Mouse (Mus musculus) MEL (cell line): ENCODE measurements around the gene Ncan. TPM values are rescaled to one million over a fixed set of nuclear protein-coding genes. Genes with fewer than 3 reads are reported as not detected.

Experiments used
- DNase-seq: peaks from one replicate; pipeline ENCODE4 v3.0.0; 2011; ENCODE audit warnings: low read depth, low spot score
- H3K27ac ChIP-seq: 2 replicates; pipeline ENCODE4 v1.5.1; 2012; ENCODE audit warnings: low read depth, mild to moderate bottlenecking, control low read depth, low read length, moderate library complexity; ENCODE audit not compliant: control insufficient read depth
- H3K27me3 ChIP-seq, 2 experiments: fragments of 150-350 bp in 1 of 2; sonication (generic) in 1 of 2; 2 replicates each; pipeline ENCODE4 v1.6.1; 2012; ENCODE audit warnings: low read length in 2 of 2, mild to moderate bottlenecking in 2 of 2, improper control_type of control experiment in 1 of 2, moderate library complexity in 1 of 2; ENCODE audit not compliant: insufficient read depth in 2 of 2, control insufficient read depth in 1 of 2
- H3K36me3 ChIP-seq, 2 experiments: 2 replicates each; pipeline ENCODE4 v1.6.1; 2012 to 2014; ENCODE audit warnings: low read length in 2 of 2, improper control_type of control experiment in 1 of 2, inconsistent platforms in 1 of 2, mild to moderate bottlenecking in 1 of 2; ENCODE audit not compliant: insufficient read depth in 2 of 2, control insufficient read depth in 1 of 2
- H3K4me1 ChIP-seq, 2 experiments: fragments of 150-350 bp in 1 of 2; sonication (generic) in 1 of 2; 2 replicates each; pipeline ENCODE4 v1.6.1; 2012; ENCODE audit warnings: low read length in 2 of 2, improper control_type of control experiment in 1 of 2, mild to moderate bottlenecking in 1 of 2; ENCODE audit not compliant: insufficient read depth in 2 of 2, control insufficient read depth in 1 of 2
- H3K4me3 ChIP-seq, 2 experiments: fragments of 150-350 bp in 1 of 2; sonication (generic) in 1 of 2; 2 replicates each; pipeline ENCODE4 v1.5.1; 2012; ENCODE audit warnings: low read depth in 2 of 2, low read length in 2 of 2, mild to moderate bottlenecking in 2 of 2, moderate library complexity in 2 of 2, control low read depth in 1 of 2, improper control_type of control experiment in 1 of 2; ENCODE audit not compliant: control insufficient read depth in 1 of 2, insufficient read depth in 1 of 2
- H3K79me2 ChIP-seq: 2 replicates; pipeline ENCODE4 v1.6.1; 2012; ENCODE audit warnings: mild to moderate bottlenecking, low read length, moderate library complexity; ENCODE audit not compliant: control insufficient read depth, poor library complexity, insufficient read depth
- H3K9ac ChIP-seq: 2 replicates; pipeline ENCODE4 v1.6.1; 2012; ENCODE audit warnings: low read depth, mild to moderate bottlenecking, control low read depth, low read length, moderate library complexity; ENCODE audit not compliant: control insufficient read depth, poor library complexity, severe bottlenecking
- H3K9me3 ChIP-seq: fragments of 150-350 bp; sonication (generic); replicated peaks from 2 replicates; pipeline ENCODE4 v1.6.1; 2012; ENCODE audit warnings: mild to moderate bottlenecking, low read length, improper control_type of control experiment, moderate library complexity; ENCODE audit not compliant: insufficient read depth
- BHLHE40 ChIP-seq: IDR thresholded peaks from 2 replicates; pipeline ENCODE4 v1.6.1; 2012; ENCODE audit warnings: low read depth, mild to moderate bottlenecking, inconsistent platforms, low read length, improper control_type of control experiment, borderline replicate concordance
- CHD2 ChIP-seq: IDR thresholded peaks from 2 replicates; pipeline ENCODE4 v1.6.1; 2011; ENCODE audit warnings: low read length, improper control_type of control experiment
- CTCF ChIP-seq, 3 experiments: IDR thresholded peaks in 2 of 3; conservative IDR thresholded peaks in 1 of 3; 2 replicates each; pipeline ENCODE4 v1.5.1; 2011 to 2012; ENCODE audit warnings: low read length in 3 of 3, low read depth in 2 of 3, mild to moderate bottlenecking in 2 of 3, improper control_type of control experiment in 1 of 3, inconsistent platforms in 1 of 3, mixed read lengths in 1 of 3, moderate library complexity in 1 of 3; ENCODE audit not compliant: control insufficient read depth in 1 of 3, insufficient read depth in 1 of 3, poor library complexity in 1 of 3, severe bottlenecking in 1 of 3
- E2F4 ChIP-seq: IDR thresholded peaks from 2 replicates; pipeline ENCODE4 v1.6.1; 2011; ENCODE audit warnings: low read depth, low read length, improper control_type of control experiment, borderline replicate concordance
- ETS1 ChIP-seq: IDR thresholded peaks from 2 replicates; pipeline ENCODE4 v1.6.1; 2012; ENCODE audit warnings: low read depth, mild to moderate bottlenecking, inconsistent platforms, low read length, improper control_type of control experiment, moderate library complexity
- GATA1 ChIP-seq: IDR thresholded peaks from 2 replicates; pipeline ENCODE4 v1.6.1; 2011; ENCODE audit warnings: low read depth, low read length, improper control_type of control experiment
- MAFK ChIP-seq: IDR thresholded peaks from 2 replicates; pipeline ENCODE4 v1.6.1; 2011; ENCODE audit warnings: low read depth, mild to moderate bottlenecking, low read length, improper control_type of control experiment, borderline replicate concordance
- MAZ ChIP-seq: IDR thresholded peaks from 2 replicates; pipeline ENCODE4 v1.6.1; 2012; ENCODE audit warnings: low read depth, mild to moderate bottlenecking, inconsistent platforms, low read length, improper control_type of control experiment
- MYC ChIP-seq: IDR thresholded peaks from 2 replicates; pipeline ENCODE4 v1.6.1; 2011; ENCODE audit warnings: low read depth, mild to moderate bottlenecking, low read length, improper control_type of control experiment, moderate library complexity
- NELFE ChIP-seq: IDR thresholded peaks from 2 replicates; pipeline ENCODE4 v1.6.1; 2011; ENCODE audit warnings: low read depth, low read length, improper control_type of control experiment
- POLR2AphosphoS2 ChIP-seq: IDR thresholded peaks from 2 replicates; pipeline ENCODE4 v1.6.1; 2011; ENCODE audit warnings: low read length, improper control_type of control experiment
- POLR2AphosphoS5 ChIP-seq: IDR thresholded peaks from 2 replicates; pipeline ENCODE4 v1.6.1; 2012; ENCODE audit warnings: low read depth, borderline replicate concordance, mild to moderate bottlenecking, inconsistent platforms, low read length, moderate library complexity, mixed read lengths
- RAD21 ChIP-seq: IDR thresholded peaks from 2 replicates; pipeline ENCODE4 v1.6.1; 2011; ENCODE audit warnings: mild to moderate bottlenecking, low read depth, low read length, improper control_type of control experiment
- RCOR1 ChIP-seq: IDR thresholded peaks from 2 replicates; pipeline ENCODE4 v1.6.1; 2012; ENCODE audit warnings: low read depth, mild to moderate bottlenecking, inconsistent platforms, low read length, improper control_type of control experiment
- SIN3A ChIP-seq: IDR thresholded peaks from 2 replicates; pipeline ENCODE4 v1.6.1; 2012; ENCODE audit warnings: low read length, improper control_type of control experiment, inconsistent platforms
- SMC3 ChIP-seq: IDR thresholded peaks from 2 replicates; pipeline ENCODE4 v1.6.1; 2011; ENCODE audit warnings: low read depth, low read length, improper control_type of control experiment
- TCF12 ChIP-seq: IDR thresholded peaks from 2 replicates; pipeline ENCODE4 v1.6.1; 2014; ENCODE audit warnings: low read depth, mild to moderate bottlenecking, inconsistent platforms, low read length, improper control_type of control experiment, moderate library complexity
- UBTF ChIP-seq: IDR thresholded peaks from 2 replicates; pipeline ENCODE4 v1.6.1; 2012; ENCODE audit warnings: low read depth, mild to moderate bottlenecking, inconsistent platforms, low read length, improper control_type of control experiment, moderate library complexity, borderline replicate concordance; ENCODE audit not compliant: insufficient read depth
- USF1 ChIP-seq: IDR thresholded peaks from 2 replicates; pipeline ENCODE4 v1.6.1; 2014; ENCODE audit warnings: low read depth, mild to moderate bottlenecking, inconsistent platforms, low read length, improper control_type of control experiment, moderate library complexity
- USF2 ChIP-seq, 2 experiments: IDR thresholded peaks; 2 replicates each; pipeline ENCODE4 v1.6.1; 2011 to 2012; ENCODE audit warnings: improper control_type of control experiment in 2 of 2, low read length in 2 of 2, borderline replicate concordance in 1 of 2, inconsistent platforms in 1 of 2, low read depth in 1 of 2, mild to moderate bottlenecking in 1 of 2; ENCODE audit not compliant: insufficient read depth in 1 of 2
- ZC3H11A ChIP-seq: IDR thresholded peaks from 2 replicates; pipeline ENCODE4 v1.6.1; 2012; ENCODE audit warnings: low read depth, mild to moderate bottlenecking, inconsistent platforms, low read length, improper control_type of control experiment
- ZKSCAN1 ChIP-seq: IDR thresholded peaks from 2 replicates; pipeline ENCODE4 v1.6.1; 2012; ENCODE audit warnings: low read depth, mild to moderate bottlenecking, inconsistent platforms, low read length, improper control_type of control experiment, moderate library complexity
- ZMIZ1 ChIP-seq: IDR thresholded peaks from 2 replicates; pipeline ENCODE4 v1.6.1; 2012; ENCODE audit warnings: low read depth, mild to moderate bottlenecking, inconsistent platforms, low read length, improper control_type of control experiment, moderate library complexity
- polyA plus RNA-seq, 2 experiments: library from polyadenylated mRNA; stranded (reverse) in 1 of 2; unstranded in 1 of 2; fragments of >175 nt in 1 of 2; fragments of >200 nt in 1 of 2; gene quantifications; 2 replicates each; pipeline versions ENCODE4 v1.2.1 to v1.2.4; 2012; ENCODE audit warnings: low replicate concordance in 2 of 2, low read depth in 1 of 2; ENCODE audit not compliant: insufficient read length in 2 of 2, insufficient read depth in 1 of 2, missing spikeins in 1 of 2
- total RNA-seq: library from RNA; depleted of rRNA; stranded (reverse); fragments of 300-350 nt; gene quantifications from 2 replicates; pipeline ENCODE4 v1.2.3, GENCODE M21; 2012

Ncan gene
- total and polyA plus RNA-seq, 3 experiments: not detected

DNA sequence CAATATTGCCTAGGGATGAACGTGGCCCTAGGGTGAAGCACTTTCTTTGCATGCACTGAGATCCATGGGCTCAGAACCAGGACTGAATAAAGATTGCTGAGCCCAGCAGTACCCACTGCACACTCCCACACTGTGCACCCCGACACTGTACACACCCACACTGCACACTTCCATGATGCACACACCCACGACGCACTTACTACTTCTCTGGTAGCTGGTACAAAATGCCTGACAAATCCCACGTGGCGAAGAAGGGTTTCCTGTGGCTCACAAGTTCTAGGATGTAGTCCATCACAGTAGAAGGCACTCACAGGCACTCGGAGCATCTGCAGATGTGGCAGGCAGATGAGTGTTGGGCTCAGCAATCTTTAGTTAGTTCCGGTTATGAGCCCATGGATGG lies 4.3 kb upstream of the Ncan start:
- Histone ChIP-seq H3K27ac (no peak overlapping the region), H3K4me3 (no peak overlapping the region), H3K9ac (no peak overlapping the region), H3K4me1 (no peaks in the 10 kb centered on the region), H3K79me2 (no peaks in the 10 kb centered on the region), H3K27me3 (peaks cover 0 to 4% of the 10 kb centered on the region in 2 experiments; a peak in 1 of 4 replicates), H3K36me3 (no peaks in the 10 kb centered on the region), H3K9me3 (no peaks in the 10 kb centered on the region)
- TF ChIP-seq UBTF (no peak), BHLHE40 (no peak), RCOR1 (no peak), POLR2AphosphoS2 (no peak), E2F4 (no peak), CHD2 (no peak), ETS1 (no peak), CTCF (IDR thresholded peaks at IDR 0.05 in 2 of 3, conservative IDR thresholded peaks at IDR 0.05 in 1 of 3; ENCODE audit: control insufficient read depth in 1 of 3, insufficient read depth in 1 of 3, low read depth in 2 of 3, low read length in 3 of 3, poor library complexity in 1 of 3, severe bottlenecking in 1 of 3) (no peak), MAFK (no peak), MYC (no peak), ZC3H11A (no peak), ZKSCAN1 (no peak), NELFE (no peak), MAZ (no peak), SMC3 (no peak), POLR2AphosphoS5 (no peak), USF1 (no peak), USF2 (IDR thresholded peaks at IDR 0.05; ENCODE audit: borderline replicate concordance in 1 of 2, insufficient read depth in 1 of 2, low read depth in 1 of 2, low read length in 2 of 2) (no peak)
- no peak for DNase-seq

GRCm38 (mm10) chr8:70122863-70123262 lies 2.2 kb upstream of the Ncan start:
- no peak overlapping the region for H3K27ac ChIP-seq
- TF ChIP-seq GATA1 (no peak), TCF12 (no peak), RAD21 (peak; percentile 58), CTCF (IDR thresholded peaks at IDR 0.05 in 2 of 3, conservative IDR thresholded peaks at IDR 0.05 in 1 of 3; ENCODE audit: control insufficient read depth in 1 of 3, insufficient read depth in 1 of 3, low read depth in 2 of 3, low read length in 3 of 3, poor library complexity in 1 of 3, severe bottlenecking in 1 of 3) (peak; percentile 58 to 68 (median 60)), E2F4 (no peak), SIN3A (no peak), ZC3H11A (0 out of 2 replicates have a peak, but pooled peaks have one; percentile 12), SMC3 (peak; percentile 73), RCOR1 (no peak), ETS1 (no peak), MAFK (no peak), ZMIZ1 (no peak), NELFE (no peak)
- TF ChIP-seq, all 39 proteins: peak for 4
- peak; percentile 42 for DNase-seq
- Histone ChIP-seq H3K79me2 (no peaks in the 10 kb centered on the region), H3K27me3 (peaks cover 0 to 4% of the 10 kb centered on the region in 2 experiments; a peak in 1 of 4 replicates), H3K4me1 (no peaks in the 10 kb centered on the region), H3K4me3 (no peak overlapping the region), H3K9ac (no peak overlapping the region), H3K9me3 (no peaks in the 10 kb centered on the region), H3K36me3 (no peaks in the 10 kb centered on the region)
